Mouse (Mus musculus) CH12.LX (cell line): ENCODE measurements around the gene Col25a1. TPM values are rescaled to one million over a fixed set of nuclear protein-coding genes. Genes with fewer than 3 reads are reported as not detected.

Experiments used
- DNase-seq: peaks from one replicate; pipeline ENCODE4 v3.0.0-alpha.2; 2013; ENCODE audit errors: extremely low read depth
- H3K27ac ChIP-seq: 2 replicates; pipeline ENCODE4 v1.5.1; 2012; ENCODE audit warnings: low read depth, mild to moderate bottlenecking, control low read depth, moderate library complexity; ENCODE audit not compliant: insufficient read depth
- H3K27me3 ChIP-seq: replicated peaks from 2 replicates; pipeline ENCODE3; 2012; ENCODE audit warnings: inconsistent platforms
- H3K36me3 ChIP-seq, 2 experiments: replicated peaks in 1 of 2; 2 replicates each; pipeline versions ENCODE3 to v1.6.1; 2012; ENCODE audit warnings: inconsistent platforms in 1 of 2, low read length in 1 of 2, mild to moderate bottlenecking in 1 of 2, mixed read lengths in 1 of 2, moderate library complexity in 1 of 2; ENCODE audit not compliant: control insufficient read depth in 1 of 2, insufficient read depth in 1 of 2
- H3K4me1 ChIP-seq, 2 experiments: 2 replicates each; pipeline ENCODE4 v1.6.1; 2012; ENCODE audit warnings: inconsistent platforms in 1 of 2, moderate library complexity in 1 of 2; ENCODE audit not compliant: insufficient read depth in 2 of 2, control insufficient read depth in 1 of 2
- H3K4me2 ChIP-seq: 2 replicates; pipeline ENCODE4 v1.6.1; 2012; ENCODE audit warnings: low read depth, mild to moderate bottlenecking, control low read depth; ENCODE audit not compliant: poor library complexity, insufficient read depth, severe bottlenecking
- H3K4me3 ChIP-seq, 3 experiments: fragments of 150-350 bp in 1 of 3; sonication (generic) in 1 of 3; replicated peaks in 1 of 3; 2 replicates each; pipeline versions ENCODE3 to v1.5.1; 2011 to 2012; ENCODE audit warnings: low read depth in 2 of 3, low read length in 2 of 3, mild to moderate bottlenecking in 2 of 3, moderate library complexity in 2 of 3, control low read depth in 1 of 3, improper control_type of control experiment in 1 of 3, inconsistent platforms in 1 of 3, mixed read lengths in 1 of 3; ENCODE audit not compliant: poor library complexity in 1 of 3
- H3K79me2 ChIP-seq: replicated peaks from 2 replicates; pipeline ENCODE4 v1.6.1; 2012; ENCODE audit warnings: mild to moderate bottlenecking, moderate library complexity; ENCODE audit not compliant: control insufficient read depth, poor library complexity, insufficient read depth, severe bottlenecking; ENCODE audit errors: extremely low read depth
- H3K9ac ChIP-seq: 2 replicates; pipeline ENCODE4 v1.6.1; 2012; ENCODE audit warnings: low read depth, mild to moderate bottlenecking, control low read depth, moderate library complexity; ENCODE audit not compliant: insufficient read depth
- H3K9me3 ChIP-seq: replicated peaks from 2 replicates; pipeline ENCODE3; 2012; ENCODE audit warnings: low read length, inconsistent platforms, mixed read lengths
- BHLHE40 ChIP-seq: IDR thresholded peaks from 2 replicates; pipeline ENCODE4 v1.6.1; 2011; ENCODE audit warnings: mild to moderate bottlenecking, low read depth, low read length, improper control_type of control experiment
- CHD1 ChIP-seq: IDR thresholded peaks from 2 replicates; pipeline ENCODE4 v1.6.1; 2012; ENCODE audit warnings: low read depth, low read length, improper control_type of control experiment, inconsistent platforms
- CHD2 ChIP-seq: IDR thresholded peaks from 2 replicates; pipeline ENCODE4 v1.6.1; 2011; ENCODE audit warnings: low read length, improper control_type of control experiment
- CTCF ChIP-seq, 2 experiments: IDR thresholded peaks in 1 of 2; conservative IDR thresholded peaks in 1 of 2; 2 replicates each; pipeline ENCODE4 v1.5.1; 2011 to 2012; ENCODE audit warnings: low read depth in 2 of 2, low read length in 2 of 2, improper control_type of control experiment in 1 of 2, inconsistent platforms in 1 of 2, mild to moderate bottlenecking in 1 of 2, moderate library complexity in 1 of 2
- ELF1 ChIP-seq: IDR thresholded peaks from 2 replicates; pipeline ENCODE4 v1.6.1; 2014; ENCODE audit warnings: low read depth, mild to moderate bottlenecking, inconsistent platforms, low read length, improper control_type of control experiment
- EP300 ChIP-seq: IDR thresholded peaks from 2 replicates; pipeline ENCODE4 v1.6.1; 2011; ENCODE audit warnings: low read length, improper control_type of control experiment
- GABPA ChIP-seq: IDR thresholded peaks from 2 replicates; pipeline ENCODE4 v1.6.1; 2012; ENCODE audit warnings: low read depth, low read length, improper control_type of control experiment, inconsistent platforms; ENCODE audit not compliant: insufficient replicate concordance
- KAT2A ChIP-seq: IDR thresholded peaks from 2 replicates; pipeline ENCODE4 v1.6.1; 2012; ENCODE audit warnings: low read length, improper control_type of control experiment, inconsistent platforms; ENCODE audit not compliant: insufficient replicate concordance
- MAFK ChIP-seq: IDR thresholded peaks from 2 replicates; pipeline ENCODE4 v1.6.1; 2011; ENCODE audit warnings: low read length, improper control_type of control experiment; ENCODE audit not compliant: insufficient replicate concordance
- MAX ChIP-seq: IDR thresholded peaks from 2 replicates; pipeline ENCODE4 v1.6.1; 2011; ENCODE audit warnings: low read length, improper control_type of control experiment
- MAZ ChIP-seq: IDR thresholded peaks from 2 replicates; pipeline ENCODE4 v1.6.1; 2012; ENCODE audit warnings: low read depth, mild to moderate bottlenecking, inconsistent platforms, low read length, improper control_type of control experiment, moderate library complexity
- MEF2A ChIP-seq: IDR thresholded peaks from 2 replicates; pipeline ENCODE4 v1.6.1; 2014; ENCODE audit warnings: low read depth, mild to moderate bottlenecking, inconsistent platforms, low read length, improper control_type of control experiment, borderline replicate concordance
- MXI1 ChIP-seq: IDR thresholded peaks from 2 replicates; pipeline ENCODE4 v1.6.1; 2011; ENCODE audit warnings: mild to moderate bottlenecking, low read depth, low read length, improper control_type of control experiment
- MYC ChIP-seq: IDR thresholded peaks from 2 replicates; pipeline ENCODE4 v1.6.1; 2011; ENCODE audit warnings: low read depth, mild to moderate bottlenecking, improper control_type of control experiment, low read length
- NRF1 ChIP-seq: IDR thresholded peaks from 2 replicates; pipeline ENCODE4 v1.6.1; 2014; ENCODE audit warnings: low read depth, mild to moderate bottlenecking, inconsistent platforms, low read length, improper control_type of control experiment, moderate library complexity
- PAX5 ChIP-seq: IDR thresholded peaks from 2 replicates; pipeline ENCODE4 v1.6.1; 2012; ENCODE audit warnings: low read length, inconsistent platforms, mixed read lengths
- RCOR1 ChIP-seq: conservative IDR thresholded peaks from 2 replicates; pipeline ENCODE4 v1.6.1; 2012; ENCODE audit warnings: low read depth, mild to moderate bottlenecking, inconsistent platforms, low read length, improper control_type of control experiment
- SIN3A ChIP-seq: IDR thresholded peaks from 2 replicates; pipeline ENCODE4 v1.6.1; 2012; ENCODE audit warnings: low read length, improper control_type of control experiment, inconsistent platforms
- TBP ChIP-seq: conservative IDR thresholded peaks from 2 replicates; pipeline ENCODE4 v1.6.1; 2011; ENCODE audit warnings: low read depth, low read length, improper control_type of control experiment
- USF2 ChIP-seq: conservative IDR thresholded peaks from 2 replicates; pipeline ENCODE4 v1.6.1; 2011; ENCODE audit warnings: low read depth, low read length, improper control_type of control experiment
- ZKSCAN1 ChIP-seq: IDR thresholded peaks from 2 replicates; pipeline ENCODE4 v1.6.1; 2012; ENCODE audit warnings: low read depth, inconsistent platforms, low read length, improper control_type of control experiment, borderline replicate concordance
- ZMIZ1 ChIP-seq: IDR thresholded peaks from 2 replicates; pipeline ENCODE4 v1.6.1; 2012; ENCODE audit warnings: low read depth, mild to moderate bottlenecking, inconsistent platforms, low read length, improper control_type of control experiment
- ZNF384 ChIP-seq: IDR thresholded peaks from 2 replicates; pipeline ENCODE4 v1.6.1; 2012; ENCODE audit warnings: low read depth, low read length, improper control_type of control experiment, inconsistent platforms
- dilution Hi-C: fragments of 300-500 bp; cut with MboI; formaldehyde crosslinking; loops from 2 replicates; pipeline ENCODE4 v1.14.3; 2020; ENCODE audit warnings: low sequenced_read_pairs; ENCODE audit not compliant: extremely low pct_unique_long_range_greater_than_20kb, extremely low pct_ligation_motif_present
- in situ Hi-C: fragments of 300-500 bp; cut with MboI; formaldehyde crosslinking; loops from 3 replicates; pipeline ENCODE4 v1.14.3; 2019; ENCODE audit warnings: low sequenced_read_pairs, low pct_ligation_motif_present, low pct_unique_long_range_greater_than_20kb, mixed read lengths
- polyA plus RNA-seq: library from polyadenylated mRNA; unstranded; fragments of >175 nt; gene quantifications from 2 replicates; pipeline ENCODE4 v1.2.1, GENCODE M21; 2012; ENCODE audit warnings: low read depth; ENCODE audit not compliant: insufficient read length
- total RNA-seq, 2 experiments: library from RNA; depleted of rRNA; stranded (reverse); fragments of 300-350 nt in 1 of 2; fragments of >200 nt in 1 of 2; gene quantifications; 2 replicates each; pipeline ENCODE4 v1.2.3; 2012 to 2014

Gene Col25a1
- total and polyA plus RNA-seq, 3 experiments, result not detected

GRCm38 (mm10) chr3:130236129-130236528, 104.8 kb downstream of the Col25a1 start:
- Histone ChIP-seq H3K4me1 (peaks cover 0 to 7% of the 10 kb centered on the region in 2 experiments; a peak in 1 of 4 replicates), H3K36me3 (no peaks in the 10 kb centered on the region), H3K9me3 (no peaks in the 10 kb centered on the region), H3K4me3 (no peak overlapping the region), H3K4me2 (no peak overlapping the region), H3K79me2 (no peaks in the 10 kb centered on the region), H3K27me3 (no peaks in the 10 kb centered on the region), H3K9ac (no peak overlapping the region), H3K27ac (no peak overlapping the region)
- no peak for DNase-seq
- TF ChIP-seq MAFK (no peak), MXI1 (no peak), ZKSCAN1 (no peak), NRF1 (no peak), EP300 (no peak), MAZ (no peak), KAT2A (no peak)
- dilution Hi-C loops (no loop called here), in situ Hi-C loops (no loop called here)

- no peaks in the 10 kb centered on the region for H3K36me3 ChIP-seq
- H3K4me3 ChIP-seq, result no peak overlapping the region
- TF ChIP-seq ZNF384 (no peak), GABPA (no peak), ZMIZ1 (no peak), RCOR1 (no peak), TBP (no peak), CTCF (conservative IDR thresholded peaks at IDR 0.05 in 1 of 2, IDR thresholded peaks at IDR 0.05 in 1 of 2; ENCODE audit: low read depth in 2 of 2, low read length in 2 of 2) (no peak), MAX (no peak), MYC (no peak), EP300 (no peak), BHLHE40 (no peak), SIN3A (no peak), PAX5 (no peak), MEF2A (no peak), USF2 (no peak), CHD1 (no peak), ELF1 (no peak), CHD2 (no peak)
- H3K4me1 ChIP-seq, result 0 out of 4 replicates have a peak, but pooled peaks cover 0 to 4% of the 10 kb centered on the region in 2 experiments
- H3K27ac ChIP-seq, result no peak overlapping the region
- no peaks in the 10 kb centered on the region for H3K9me3 ChIP-seq
- in situ Hi-C loops (no loop called here), dilution Hi-C loops (no loop called here)
- no peak overlapping the region for H3K4me2 ChIP-seq
- H3K9ac ChIP-seq, result no peak overlapping the region
- no peak for DNase-seq
- H3K79me2 ChIP-seq, result no peaks in the 10 kb centered on the region
- H3K27me3 ChIP-seq, result no peaks in the 10 kb centered on the region
Measured at GRCm38 (mm10) chr3:130237852-130238251, 106.6 kb downstream of the Col25a1 start.
